Mouse (Mus musculus): ENCODE results near the gene Syk. TPM values are rescaled to one million over a fixed set of nuclear protein-coding genes. Genes with fewer than 3 reads are reported as not detected.

Syk gene
- total RNA-seq, 4 experiments from 2014 or later: 2.0 to 5.2 (median 3.2) TPM

- DNase-seq (ENCODE audit: low spot score in 2 of 2): no peak
Measured at GRCm38 (mm10) chr13:52598233-52598632, 15.3 kb downstream of the Syk start.

GRCm38 (mm10) chr13:52600015-52600643 lies 17.2 kb downstream of the Syk start:
- no peak for DNase-seq (ENCODE audit: low spot score in 2 of 2)

- no peak for DNase-seq (ENCODE audit: low spot score in 2 of 2)
Measured at GRCm38 (mm10) chr13:52602752-52603151, 19.8 kb downstream of the Syk start.

- no peak for DNase-seq (ENCODE audit: low spot score in 2 of 2)
Measured at GRCm38 (mm10) chr13:52603704-52604349, 20.9 kb downstream of the Syk start.

- DNase-seq (ENCODE audit: low spot score in 2 of 2): no peak
Measured at GRCm38 (mm10) chr13:52605006-52605405, 22.0 kb downstream of the Syk start.

- DNase-seq (ENCODE audit: low spot score in 2 of 2): no peak
Measured at GRCm38 (mm10) chr13:52605911-52606310, 22.9 kb downstream of the Syk start.

- no peak for DNase-seq (ENCODE audit: low spot score in 2 of 2)
Measured at GRCm38 (mm10) chr13:52606656-52607275, 23.8 kb downstream of the Syk start.

- no peak for DNase-seq (ENCODE audit: low spot score in 2 of 2)
Measured at GRCm38 (mm10) chr13:52607964-52608363, 25.0 kb downstream of the Syk start.

- DNase-seq (ENCODE audit: low spot score in 2 of 2): no peak
Measured at GRCm38 (mm10) chr13:52610463-52610862, 27.5 kb downstream of the Syk start.

GRCm38 (mm10) chr13:52613266-52613665 lies 30.3 kb downstream of the Syk start:
- DNase-seq (ENCODE audit: low spot score in 2 of 2): no peak

- DNase-seq (ENCODE audit: low spot score in 2 of 2): no peak
Measured at GRCm38 (mm10) chr13:52615085-52615484, 32.1 kb downstream of the Syk start.

GRCm38 (mm10) chr13:52617096-52617714 lies 34.2 kb downstream of the Syk start:
- DNase-seq (ENCODE audit: low spot score in 2 of 2): no peak

- no peak for DNase-seq (ENCODE audit: low spot score in 2 of 2)
Measured at GRCm38 (mm10) chr13:52618592-52618991, 35.6 kb downstream of the Syk start.

GRCm38 (mm10) chr13:52619482-52619881 lies 36.5 kb downstream of the Syk start:
- no peak for DNase-seq (ENCODE audit: low spot score in 2 of 2)

GRCm38 (mm10) chr13:52624038-52624437 lies 41.1 kb downstream of the Syk start:
- peak; percentile 23 to 63 for DNase-seq (ENCODE audit: low spot score in 2 of 2)

GRCm38 (mm10) chr13:52628602-52629001 lies 45.6 kb downstream of the Syk start:
- DNase-seq (ENCODE audit: low spot score in 2 of 2): no peak

- no peak for DNase-seq (ENCODE audit: low spot score in 2 of 2)
Measured at GRCm38 (mm10) chr13:52631624-52632023, 48.7 kb downstream of the Syk start.

- no peak for DNase-seq (ENCODE audit: low spot score in 2 of 2)
Measured at GRCm38 (mm10) chr13:52635484-52635883, 52.5 kb downstream of the Syk start.

- DNase-seq (ENCODE audit: low spot score in 2 of 2): no peak
Measured at GRCm38 (mm10) chr13:52636176-52636748, 53.3 kb downstream of the Syk start.

GRCm38 (mm10) chr13:52646566-52646965 lies 63.6 kb downstream of the Syk start:
- DNase-seq (ENCODE audit: low spot score in 2 of 2): no peak

- no peak for DNase-seq (ENCODE audit: low spot score in 2 of 2)
Measured at GRCm38 (mm10) chr13:52647996-52648712, 65.2 kb downstream of the Syk start.

Data from left cerebral cortex, adult 8-10 months (tissue).